Mouse (Mus musculus): Measurements from ENCODE around the gene Washc3. TPM values are rescaled to one million over a fixed set of nuclear protein-coding genes. Genes with fewer than 3 reads are reported as not detected.

The Washc3 gene
- total RNA-seq (2023), result 17.3 and 18.3 TPM in 2 replicates

DNA sequence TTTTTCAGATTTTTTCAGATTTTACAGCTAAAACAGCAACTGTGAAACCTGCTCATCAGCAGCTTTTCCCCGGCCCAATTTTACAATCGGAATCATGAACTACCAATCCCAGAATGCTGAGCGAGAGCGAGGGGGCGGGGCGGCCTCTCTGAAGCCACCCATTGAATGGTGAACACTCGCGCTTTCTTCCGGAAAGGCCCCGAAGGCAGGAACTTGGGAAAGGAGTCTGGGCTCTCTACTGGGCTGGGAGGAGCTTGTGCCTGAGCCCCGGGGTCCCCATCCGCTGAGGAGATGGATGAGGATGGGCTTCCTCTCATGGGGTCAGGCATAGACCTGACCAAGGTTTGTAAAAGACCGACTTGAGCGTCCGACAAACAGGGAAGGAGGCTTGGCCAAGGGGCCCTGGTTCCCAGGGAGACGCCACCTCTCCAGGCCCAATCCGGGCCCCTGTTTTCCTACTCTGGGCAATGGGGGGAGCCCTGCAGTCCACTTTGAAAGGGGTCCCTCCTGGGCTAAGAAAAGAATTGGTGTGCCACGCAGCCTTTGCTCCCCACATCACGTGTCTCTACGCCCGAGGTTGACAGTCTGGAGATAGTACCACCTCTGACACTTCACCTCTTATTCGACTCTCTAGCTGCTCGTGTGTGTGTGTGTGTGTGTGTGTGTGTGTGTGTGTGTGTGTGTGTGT is at the start of gene Washc3:
Washc3 (plus strand) TSS at position 143 of the 688 bp plus-strand sequence.

Other genes starting within 250 kb of the Washc3 start
- not detected in 2 replicates for gene Pmch, start 110.0 kb upstream of the Washc3 start, total RNA-seq (2023)
- gene Parpbp, start 54.2 kb upstream of the Washc3 start, total RNA-seq (2023), result 7.2 and 9.2 TPM in 2 replicates
- 5.0 and 5.7 TPM in 2 replicates for gene Nup37, start 54.1 kb upstream of the Washc3 start, total RNA-seq (2023)
- gene Dram1, start 178.0 kb downstream of the Washc3 start, total RNA-seq (2023), result 32.6 and 32.7 TPM in 2 replicates
- 22.0 and 30.0 TPM in 2 replicates for gene Gnptab, start 178.0 kb downstream of the Washc3 start, total RNA-seq (2023)

All from neutrophil, adult 65 days (primary cell).